Mouse (Mus musculus) kidney, postnatal 4 days (tissue): ENCODE results near the gene Gen1.

ENCODE experiments used
- DNase-seq, 2 experiments: peaks; one replicate each; pipeline ENCODE4 v3.0.0; 2021; ENCODE audit warnings: mixed read lengths in 2 of 2

The Gen1 gene

GRCm38 (mm10) chr12:11223090-11223489 is 42.5 kb downstream of the Gen1 start:
- peak in 1 of 2 experiments; percentile 12 for DNase-seq

DNA sequence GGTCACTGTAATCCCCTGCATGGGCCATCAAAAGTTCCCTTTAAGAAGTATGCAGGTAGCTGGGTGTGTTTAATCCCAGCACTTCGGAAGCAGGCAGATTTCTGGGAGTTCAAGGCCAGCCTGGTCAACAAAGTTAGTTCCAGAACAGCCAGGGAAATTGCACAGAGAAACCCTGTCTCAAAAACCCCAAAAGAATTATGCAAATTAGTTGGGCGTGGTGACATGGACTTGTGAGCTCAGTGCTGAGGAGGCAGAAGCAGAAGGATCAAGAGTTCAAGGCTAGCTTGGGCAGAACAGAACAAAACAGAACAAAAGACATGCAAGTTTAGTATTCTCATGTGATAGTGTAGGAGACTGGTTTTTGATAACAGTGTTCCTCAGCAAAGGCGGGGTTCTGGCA is 43.0 kb downstream of the Gen1 start:
- DNase-seq: no peak

GRCm38 (mm10) chr12:11221524-11222330 is 43.9 kb downstream of the Gen1 start:
- peak; percentile 36 to 50 for DNase-seq

- no peak for DNase-seq
Measured at GRCm38 (mm10) chr12:11217726-11218250, 47.8 kb downstream of the Gen1 start.

GRCm38 (mm10) chr12:11216454-11216853 is 49.1 kb downstream of the Gen1 start:
- no peak for DNase-seq

DNA sequence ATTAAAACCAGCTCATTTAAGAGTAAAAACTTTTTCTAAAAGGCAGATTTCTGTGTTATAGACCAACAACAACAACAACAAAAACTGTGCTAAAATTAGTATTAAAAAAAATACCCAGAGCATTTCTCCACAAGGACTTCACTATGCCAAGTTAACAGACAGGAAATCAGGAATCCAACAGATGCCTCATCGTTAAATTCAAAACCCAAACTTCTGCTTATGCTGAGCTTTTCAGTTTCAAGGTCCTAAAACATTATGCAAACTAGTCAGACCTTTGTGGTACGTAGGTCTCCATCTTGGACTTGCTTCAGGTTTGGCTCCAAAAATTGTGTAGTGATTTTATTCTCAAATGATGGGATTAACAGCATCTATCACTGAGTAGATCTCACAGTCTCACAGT is 50.0 kb downstream of the Gen1 start:
- no peak for DNase-seq

DNA sequence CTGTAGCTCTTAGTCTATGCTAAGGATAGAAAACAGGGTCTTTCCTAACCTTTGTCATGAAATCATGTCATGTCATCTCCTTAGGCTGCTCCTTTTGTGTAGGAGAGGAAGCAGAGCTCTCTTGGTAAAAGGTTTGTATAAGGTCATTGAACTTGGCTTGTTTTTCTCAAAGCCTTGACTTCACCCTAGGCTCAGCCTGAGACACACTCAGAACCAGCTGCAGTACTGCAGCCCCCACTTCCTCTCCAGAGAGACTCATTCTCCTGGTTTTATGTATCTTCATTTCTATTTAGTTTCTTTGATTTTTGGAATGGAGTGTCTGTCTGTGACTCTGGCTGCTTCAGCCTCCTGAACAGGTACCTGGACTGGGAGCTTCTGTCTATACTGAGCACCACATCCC is 50.8 kb downstream of the Gen1 start:
- DNase-seq: no peak

- no peak for DNase-seq
Measured at GRCm38 (mm10) chr12:11212881-11213280, 52.7 kb downstream of the Gen1 start.

DNA sequence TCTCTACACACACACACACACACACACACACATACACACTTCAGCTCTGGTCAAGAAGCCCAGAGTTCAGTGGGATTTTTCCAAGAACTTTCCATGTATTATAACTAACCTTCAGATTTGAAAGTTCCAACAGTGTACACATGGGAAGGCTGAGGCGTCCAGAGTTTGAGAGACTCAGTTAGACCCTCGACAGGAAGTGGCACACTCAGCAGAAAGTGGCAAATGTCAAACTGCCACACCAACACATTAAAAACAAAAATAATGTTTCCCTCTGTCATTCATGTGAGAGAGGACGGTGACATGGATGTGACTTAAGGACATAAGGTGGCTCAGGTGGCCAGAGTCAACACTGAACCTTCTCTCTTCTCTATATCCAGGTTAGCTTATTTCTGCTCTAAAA is 55.2 kb downstream of the Gen1 start:
- DNase-seq: no peak

- DNase-seq: no peak
Measured at GRCm38 (mm10) chr12:11209636-11210035, 56.0 kb downstream of the Gen1 start.

GRCm38 (mm10) chr12:11208872-11209271 is 56.7 kb downstream of the Gen1 start, which contains the start of gene Msgn1:
Msgn1 (minus strand) TSS chr12:11208972.
- no peak for DNase-seq

DNA sequence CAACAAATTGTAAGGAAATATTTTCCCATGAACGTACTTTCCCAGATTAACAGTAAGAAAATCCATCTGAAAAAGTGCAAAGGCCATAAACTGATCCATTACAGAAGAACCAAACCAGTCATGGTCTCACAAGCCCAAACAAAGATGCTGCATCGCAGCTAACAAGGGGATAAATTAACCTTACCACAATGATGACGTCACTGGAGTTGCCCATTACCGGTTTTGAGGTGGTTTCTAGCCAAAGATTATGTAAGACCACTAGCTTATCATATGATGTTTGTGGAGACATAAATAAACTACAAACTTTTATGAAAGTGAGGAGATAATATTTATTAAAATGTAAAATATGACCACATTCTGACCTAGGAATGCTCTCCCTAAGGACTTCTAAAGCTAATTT is 59.3 kb downstream of the Gen1 start:
- DNase-seq: no peak

- peak; percentile 43 to 61 for DNase-seq
Measured at GRCm38 (mm10) chr12:11203694-11204665, 61.6 kb downstream of the Gen1 start.

- no peak for DNase-seq
Measured at GRCm38 (mm10) chr12:11202476-11202875, 63.1 kb downstream of the Gen1 start.

- DNase-seq: no peak
Measured at GRCm38 (mm10) chr12:11200711-11201110, 64.9 kb downstream of the Gen1 start.

GRCm38 (mm10) chr12:11198551-11198950 is 67.0 kb downstream of the Gen1 start:
- DNase-seq: no peak

DNA sequence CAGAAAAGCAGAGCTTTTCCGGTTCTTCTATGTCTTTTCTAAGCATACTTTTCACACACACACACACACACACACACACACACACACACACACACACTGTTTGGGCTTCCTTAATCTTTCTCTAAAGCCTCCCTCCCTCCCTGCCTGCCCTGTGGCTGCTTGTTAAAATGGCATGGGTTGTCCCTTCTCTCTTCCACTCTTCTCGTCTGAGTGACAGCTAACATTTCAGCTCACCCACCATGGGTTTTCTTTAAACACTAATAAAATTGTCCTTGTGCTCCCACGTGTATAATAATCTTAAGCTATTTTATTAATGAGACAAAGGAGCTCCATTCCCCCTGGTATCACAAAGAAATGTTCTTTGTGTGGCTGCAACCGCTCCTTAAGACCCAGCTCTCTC is 67.6 kb downstream of the Gen1 start:
- DNase-seq: no peak

- no peak for DNase-seq
Measured at GRCm38 (mm10) chr12:11196830-11197229, 68.8 kb downstream of the Gen1 start.

DNA sequence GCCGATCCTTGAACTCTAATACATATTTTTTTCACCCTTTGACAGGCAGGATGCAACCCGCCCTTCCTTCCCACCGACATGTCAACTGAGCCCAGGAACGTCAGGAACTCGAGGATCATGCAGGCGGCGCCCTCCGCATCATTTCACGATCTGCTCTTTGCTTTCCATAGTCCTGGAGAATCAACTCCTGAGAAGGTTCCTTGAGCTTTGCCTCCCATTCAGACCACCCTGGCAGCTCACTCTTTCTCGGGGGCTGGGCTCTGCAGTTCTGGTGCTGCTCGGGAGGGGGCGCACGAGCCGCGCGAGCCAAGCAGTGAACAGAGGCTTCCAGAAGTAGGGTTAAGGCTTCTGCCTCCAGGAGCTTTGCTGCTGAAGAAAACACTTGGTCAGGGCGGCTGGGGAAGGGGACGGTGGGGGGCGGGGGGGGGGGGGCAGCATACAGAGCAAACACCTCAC is 69.4 kb downstream of the Gen1 start:
- DNase-seq: peak; percentile 87 to 89

DNA sequence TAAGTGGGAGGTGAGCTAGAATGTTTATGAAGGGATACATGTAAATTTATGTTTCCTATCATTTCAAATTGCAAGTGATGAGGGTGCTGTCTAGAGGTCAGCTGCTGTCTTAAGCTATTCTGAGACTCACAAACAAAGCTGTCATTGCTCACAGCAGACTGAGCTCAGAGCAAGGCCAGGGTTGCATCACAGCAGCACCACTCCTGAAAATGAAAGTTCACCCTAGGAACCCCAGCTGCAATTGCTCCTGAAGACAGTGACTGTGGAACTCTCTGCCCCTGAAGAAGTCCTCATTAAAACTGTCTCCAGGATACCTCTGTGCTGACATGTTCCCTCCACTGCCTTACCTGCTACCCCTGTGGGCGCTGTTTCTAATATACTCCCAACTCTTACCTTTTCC is 70.6 kb downstream of the Gen1 start:
- peak in 1 of 2 experiments; percentile 10 for DNase-seq
